Mouse (Mus musculus) small intestine, adult 2 months (tissue): ENCODE data around the gene Vipr2. TPM values are rescaled to one million over a fixed set of nuclear protein-coding genes. Genes with fewer than 3 reads are reported as not detected.

Experiments
- H3K27ac ChIP-seq: fragments of 200-500 bp; 2 replicates; pipeline ENCODE4 v1.5.1; 2012; ENCODE audit warnings: low read depth, low read length, control low read depth, inconsistent platforms; ENCODE audit not compliant: insufficient read depth
- H3K27me3 ChIP-seq: fragments of 200-500 bp; 2 replicates; pipeline ENCODE4 v1.6.1; 2012; ENCODE audit warnings: mild to moderate bottlenecking, moderate library complexity, low read length, inconsistent platforms; ENCODE audit not compliant: control insufficient read depth, insufficient read depth
- H3K36me3 ChIP-seq: fragments of 200-500 bp; 2 replicates; pipeline ENCODE4 v1.6.1; 2012; ENCODE audit warnings: mild to moderate bottlenecking, low read length, control low read depth, inconsistent platforms; ENCODE audit not compliant: control insufficient read depth, insufficient read depth
- H3K4me1 ChIP-seq: fragments of 200-500 bp; 2 replicates; pipeline ENCODE4 v1.6.1; 2012; ENCODE audit warnings: low read length, inconsistent platforms, mixed read lengths; ENCODE audit not compliant: control insufficient read depth, insufficient read depth, insufficient read length
- H3K4me3 ChIP-seq: fragments of 200-500 bp; 2 replicates; pipeline ENCODE4 v1.5.1; 2012; ENCODE audit warnings: low read depth, mild to moderate bottlenecking, control low read depth, inconsistent platforms, low read length, moderate library complexity
- CTCF ChIP-seq: fragments of 200-500 bp; IDR thresholded peaks from 2 replicates; pipeline ENCODE4 v1.5.1; 2012; ENCODE audit warnings: low read depth, mild to moderate bottlenecking, control low read depth, inconsistent platforms, low read length, moderate library complexity, mixed read lengths; ENCODE audit not compliant: insufficient replicate concordance, insufficient read length; ENCODE audit errors: extremely low read depth
- POLR2A ChIP-seq: fragments of 200-500 bp; IDR thresholded peaks from 2 replicates; pipeline ENCODE4 v1.6.1; 2012; ENCODE audit warnings: low read depth, mild to moderate bottlenecking, control low read depth, inconsistent platforms, low read length, moderate library complexity
- WGBS: fragments of 180-500 bp; shearing (Covaris S2); methylation state at CpG from one replicate; pipeline ENCODE4 v1.1.7; 2018; 5-methylcytosine and 5-hydroxymethylcytosine counted together
- polyA plus RNA-seq: library from polyadenylated mRNA; depleted of rRNA; stranded (reverse); fragments of >200 nt; gene quantifications from 2 replicates; pipeline ENCODE4 v1.2.3, GENCODE M21; 2012

Gene Vipr2
- polyA plus RNA-seq, 1 experiment: 1.9 TPM

GRCm38 (mm10) chr12:116096361-116096904, 18.9 kb downstream of the Vipr2 start:
- Histone ChIP-seq H3K36me3 (no peaks in the 10 kb centered on the region), H3K27ac (no peak overlapping the region), H3K4me3 (no peak overlapping the region), H3K27me3 (no peaks in the 10 kb centered on the region), H3K4me1 (no peaks in the 10 kb centered on the region)
- TF ChIP-seq POLR2A: no peak
- no peak for TF ChIP-seq CTCF
- WGBS: 46% methylated on average over 3 of the region's 3 CpGs

GRCm38 (mm10) chr12:116097166-116097565, 19.6 kb downstream of the Vipr2 start:
- H3K4me3 ChIP-seq: no peak overlapping the region
- H3K4me1 ChIP-seq: no peaks in the 10 kb centered on the region
- WGBS: 87% methylated on average over 8 of the region's 8 CpGs
- no peak overlapping the region for H3K27ac ChIP-seq
- no peak for TF ChIP-seq CTCF
- TF ChIP-seq POLR2A: no peak
- H3K27me3 ChIP-seq: no peaks in the 10 kb centered on the region
- H3K36me3 ChIP-seq: no peaks in the 10 kb centered on the region

- TF ChIP-seq POLR2A (no peak), CTCF (no peak)
- Histone ChIP-seq H3K27ac (no peak overlapping the region), H3K27me3 (no peaks in the 10 kb centered on the region), H3K4me1 (no peaks in the 10 kb centered on the region), H3K36me3 (no peaks in the 10 kb centered on the region), H3K4me3 (no peak overlapping the region)
- WGBS: 83% methylated on average over 2 of the region's 2 CpGs
These were observed 24.4 kb downstream of the Vipr2 start for GRCm38 (mm10) chr12:116101945-116102344.

GRCm38 (mm10) chr12:116109451-116110353, 32.2 kb downstream of the Vipr2 start:
- Histone ChIP-seq H3K4me1 (no peaks in the 10 kb centered on the region), H3K27me3 (no peaks in the 10 kb centered on the region), H3K27ac (no peak overlapping the region), H3K4me3 (no peak overlapping the region), H3K36me3 (no peaks in the 10 kb centered on the region)
- 66% methylated on average over 9 of the region's 9 CpGs for WGBS
- TF ChIP-seq CTCF (no peak), POLR2A (no peak)

- no peak for TF ChIP-seq POLR2A
- TF ChIP-seq CTCF: no peak
- no peak overlapping the region for H3K27ac ChIP-seq
- 71% methylated on average over 7 of the region's 7 CpGs for WGBS
These were observed 33.6 kb downstream of the Vipr2 start for GRCm38 (mm10) chr12:116111007-116111694.

GRCm38 (mm10) chr12:116115781-116116180, 38.3 kb downstream of the Vipr2 start:
- Histone ChIP-seq H3K4me1 (no peaks in the 10 kb centered on the region), H3K4me3 (no peak overlapping the region), H3K27me3 (no peaks in the 10 kb centered on the region), H3K27ac (no peak overlapping the region), H3K36me3 (no peaks in the 10 kb centered on the region)
- 82% methylated on average over 2 of the region's 2 CpGs for WGBS
- TF ChIP-seq CTCF (no peak), POLR2A (no peak)

More at GRCm38 (mm10) chr12:116111007-116111694, 33.6 kb downstream of the Vipr2 start:
- Histone ChIP-seq H3K27me3 (no peaks in the 10 kb centered on the region), H3K4me3 (no peak overlapping the region), H3K4me1 (no peaks in the 10 kb centered on the region), H3K36me3 (no peaks in the 10 kb centered on the region)

GRCm38 (mm10) chr12:116116455-116116854, 38.9 kb downstream of the Vipr2 start:
- TF ChIP-seq POLR2A (no peak), CTCF (no peak)
- Histone ChIP-seq H3K4me3 (no peak overlapping the region), H3K27me3 (no peaks in the 10 kb centered on the region), H3K4me1 (no peaks in the 10 kb centered on the region), H3K36me3 (no peaks in the 10 kb centered on the region), H3K27ac (no peak overlapping the region)
- WGBS: 87% methylated on average over 5 of the region's 5 CpGs
